Mouse (Mus musculus): Measurements from ENCODE around the gene Gli2. TPM values are rescaled to one million over a fixed set of nuclear protein-coding genes. Genes with fewer than 3 reads are reported as not detected.
A peak's percentile ranks its signal among the peaks of the same experiment; 100 is the strongest.

Gene Gli2
- polyA plus RNA-seq, 1 experiment from 2014 or later, result 6.5 TPM

- Histone ChIP-seq H3K27me3 (ENCODE audit: insufficient read depth, low read length) (no peaks in the 10 kb centered on the region), H3K36me3 (ENCODE audit: insufficient read depth, low read length) (no peaks in the 10 kb centered on the region), H3K9me3 (ENCODE audit: low read length) (no peaks in the 10 kb centered on the region), H3K27ac (ENCODE audit: low read length) (no peak overlapping the region), H3K4me3 (ENCODE audit: low read length) (no peak overlapping the region), H3K4me1 (ENCODE audit: insufficient read depth, low read length) (0 out of 2 replicates have a peak, but pooled peaks cover 6% of the 10 kb centered on the region), H3K4me2 (replicated peaks; ENCODE audit: low read depth, low read length) (no peak overlapping the region), H3K9ac (replicated peaks; ENCODE audit: low read length) (no peak overlapping the region)
- 71% methylated on average over 3 of the region's 3 CpGs for WGBS
- no peak for ATAC-seq (ENCODE audit: low FRiP score, low TSS enrichment)
Observed at GRCm38 (mm10) chr1:118911427-118911727, 142.0 kb downstream of the Gli2 start.

DNA sequence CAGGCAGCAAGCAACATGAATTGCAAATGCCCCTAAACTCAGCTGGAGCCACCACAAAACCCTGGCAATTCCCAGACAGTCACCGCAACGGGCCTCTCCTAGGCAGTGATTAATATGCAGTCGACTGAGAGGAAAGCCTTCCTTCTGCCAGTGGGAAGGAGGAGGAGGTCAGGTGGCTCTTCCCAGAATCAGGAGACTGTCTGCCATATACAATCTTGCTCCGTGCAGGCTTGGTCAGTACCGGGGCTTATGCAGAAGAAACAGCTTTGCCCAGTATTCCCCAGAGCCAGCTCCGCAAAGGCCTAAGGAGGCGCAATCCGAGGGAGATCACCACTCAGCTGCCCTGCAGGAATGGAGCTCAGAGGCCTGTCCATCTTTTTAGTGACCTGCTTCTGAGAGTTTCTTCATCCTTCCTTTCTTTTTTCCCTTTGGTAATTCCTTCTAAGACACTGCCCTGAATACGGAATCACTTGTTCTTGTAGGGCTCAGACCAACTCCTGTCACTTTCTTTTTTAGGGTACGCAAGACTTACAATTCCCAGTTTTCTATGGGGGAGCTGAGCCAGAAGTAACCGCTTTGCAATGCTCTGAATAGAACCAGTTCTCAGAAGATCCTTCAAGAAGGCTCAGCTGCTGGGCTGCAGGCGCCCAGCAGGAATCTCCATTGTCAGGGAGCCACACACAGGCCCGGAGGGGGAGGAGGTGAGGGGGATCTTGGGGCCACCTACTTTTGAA is 142.6 kb downstream of the Gli2 start:
- H3K27ac ChIP-seq (ENCODE audit: low read length), result no peak overlapping the region
- 0 out of 2 replicates have a peak, but pooled peaks cover 6% of the 10 kb centered on the region for H3K4me1 ChIP-seq (ENCODE audit: insufficient read depth, low read length)
- H3K27me3 ChIP-seq (ENCODE audit: insufficient read depth, low read length), result no peaks in the 10 kb centered on the region
- no peaks in the 10 kb centered on the region for H3K36me3 ChIP-seq (ENCODE audit: insufficient read depth, low read length)
- H3K4me2 ChIP-seq (replicated peaks; ENCODE audit: low read depth, low read length), result no peak overlapping the region
- H3K9ac ChIP-seq (replicated peaks; ENCODE audit: low read length), result no peak overlapping the region
- no peaks in the 10 kb centered on the region for H3K9me3 ChIP-seq (ENCODE audit: low read length)
- WGBS, result 52% methylated on average over 13 of the region's 13 CpGs
- no peak overlapping the region for H3K4me3 ChIP-seq (ENCODE audit: low read length)
- no peak for ATAC-seq (ENCODE audit: low FRiP score, low TSS enrichment)

DNA sequence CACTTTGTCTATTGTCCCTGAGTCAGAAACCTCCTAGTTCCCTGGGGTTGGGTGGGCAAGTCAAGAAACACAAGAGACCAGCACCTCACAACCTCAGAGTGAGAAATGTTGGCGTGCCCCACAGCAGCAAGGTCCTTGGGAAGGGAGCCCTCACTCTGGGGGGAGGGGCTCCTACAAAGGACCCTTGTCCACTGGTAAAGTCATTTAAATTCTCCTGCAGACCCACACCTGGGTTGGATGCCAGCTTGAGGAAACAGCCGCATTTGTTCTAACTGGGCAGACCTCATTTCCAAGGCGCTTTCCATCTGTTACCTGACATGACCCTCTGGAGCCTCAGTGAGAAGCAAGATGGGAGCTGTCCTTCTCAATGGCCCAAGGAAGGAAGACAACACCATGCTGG is 144.4 kb downstream of the Gli2 start:
- no peak for ATAC-seq (ENCODE audit: low FRiP score, low TSS enrichment)
- Histone ChIP-seq H3K36me3 (ENCODE audit: insufficient read depth, low read length) (no peaks in the 10 kb centered on the region), H3K27me3 (ENCODE audit: insufficient read depth, low read length) (no peaks in the 10 kb centered on the region), H3K4me1 (ENCODE audit: insufficient read depth, low read length) (peaks cover 11% of the 10 kb centered on the region; the same call in 1 of the 2 replicates), H3K27ac (ENCODE audit: low read length) (no peak overlapping the region), H3K4me2 (replicated peaks; ENCODE audit: low read depth, low read length) (no peak overlapping the region), H3K4me3 (ENCODE audit: low read length) (no peak overlapping the region), H3K9ac (replicated peaks; ENCODE audit: low read length) (no peak overlapping the region), H3K9me3 (ENCODE audit: low read length) (no peaks in the 10 kb centered on the region)
- 96% methylated on average over 3 of the region's 3 CpGs for WGBS

- ATAC-seq (ENCODE audit: low FRiP score, low TSS enrichment), result no peak
- Histone ChIP-seq H3K4me3 (ENCODE audit: low read length) (no peak overlapping the region), H3K4me1 (ENCODE audit: insufficient read depth, low read length) (peaks cover 8% of the 10 kb centered on the region), H3K27ac (ENCODE audit: low read length) (no peak overlapping the region), H3K27me3 (ENCODE audit: insufficient read depth, low read length) (no peaks in the 10 kb centered on the region), H3K36me3 (ENCODE audit: insufficient read depth, low read length) (no peaks in the 10 kb centered on the region), H3K9me3 (ENCODE audit: low read length) (no peaks in the 10 kb centered on the region), H3K4me2 (replicated peaks; ENCODE audit: low read depth, low read length) (no peak overlapping the region), H3K9ac (replicated peaks; ENCODE audit: low read length) (no peak overlapping the region)
- 47% methylated on average over 9 of the region's 9 CpGs for WGBS
Observed at GRCm38 (mm10) chr1:118907574-118907973, 145.8 kb downstream of the Gli2 start.

GRCm38 (mm10) chr1:118905319-118905718 is 148.1 kb downstream of the Gli2 start:
- Histone ChIP-seq H3K27me3 (ENCODE audit: insufficient read depth, low read length) (no peaks in the 10 kb centered on the region), H3K36me3 (ENCODE audit: insufficient read depth, low read length) (no peaks in the 10 kb centered on the region), H3K4me1 (ENCODE audit: insufficient read depth, low read length) (peaks cover 21% of the 10 kb centered on the region), H3K4me2 (replicated peaks; ENCODE audit: low read depth, low read length) (no peak overlapping the region), H3K27ac (ENCODE audit: low read length) (no peak overlapping the region), H3K9ac (replicated peaks; ENCODE audit: low read length) (no peak overlapping the region), H3K9me3 (ENCODE audit: low read length) (no peaks in the 10 kb centered on the region), H3K4me3 (ENCODE audit: low read length) (no peak overlapping the region)
- ATAC-seq (ENCODE audit: low FRiP score, low TSS enrichment), result no peak
- 77% methylated on average over 5 of the region's 5 CpGs for WGBS

DNA sequence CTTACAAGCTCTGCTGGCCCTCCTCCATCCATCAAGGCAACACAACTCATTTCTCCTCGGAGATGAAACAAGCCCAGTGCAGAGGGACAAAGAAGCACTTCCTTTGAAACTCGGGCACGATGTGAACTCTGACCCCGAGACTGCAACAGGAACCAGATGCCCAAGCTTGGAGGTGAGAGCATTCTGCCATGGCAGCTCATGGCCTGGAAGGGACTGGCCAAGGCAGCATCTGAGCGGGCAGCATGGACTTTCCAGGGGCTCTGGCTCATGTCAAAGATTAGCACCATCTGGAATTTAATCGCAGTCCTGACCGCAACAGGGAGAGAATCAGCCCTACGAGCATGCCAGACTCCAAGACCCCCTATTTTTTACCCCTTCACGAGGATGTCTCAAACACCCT is 148.5 kb downstream of the Gli2 start:
- Histone ChIP-seq H3K27ac (ENCODE audit: low read length) (no peak overlapping the region), H3K36me3 (ENCODE audit: insufficient read depth, low read length) (no peaks in the 10 kb centered on the region), H3K4me1 (ENCODE audit: insufficient read depth, low read length) (peaks cover 21% of the 10 kb centered on the region), H3K9ac (replicated peaks; ENCODE audit: low read length) (no peak overlapping the region), H3K9me3 (ENCODE audit: low read length) (no peaks in the 10 kb centered on the region), H3K27me3 (ENCODE audit: insufficient read depth, low read length) (no peaks in the 10 kb centered on the region), H3K4me3 (ENCODE audit: low read length) (no peak overlapping the region), H3K4me2 (replicated peaks; ENCODE audit: low read depth, low read length) (no peak overlapping the region)
- ATAC-seq (ENCODE audit: low FRiP score, low TSS enrichment), result no peak
- 43% methylated on average over 9 of the region's 9 CpGs for WGBS

- no peaks in the 10 kb centered on the region for H3K27me3 ChIP-seq (ENCODE audit: insufficient read depth, low read length)
- peaks cover 21% of the 10 kb centered on the region for H3K4me1 ChIP-seq (ENCODE audit: insufficient read depth, low read length)
- H3K4me2 ChIP-seq (replicated peaks; ENCODE audit: low read depth, low read length), result no peak overlapping the region
- H3K27ac ChIP-seq (ENCODE audit: low read length), result no peak overlapping the region
- no peak overlapping the region for H3K9ac ChIP-seq (replicated peaks; ENCODE audit: low read length)
- H3K9me3 ChIP-seq (ENCODE audit: low read length), result no peaks in the 10 kb centered on the region
- 65% methylated on average over 3 of the region's 3 CpGs for WGBS
- H3K36me3 ChIP-seq (ENCODE audit: insufficient read depth, low read length), result no peaks in the 10 kb centered on the region
- ATAC-seq (ENCODE audit: low FRiP score, low TSS enrichment), result no peak
- no peak overlapping the region for H3K4me3 ChIP-seq (ENCODE audit: low read length)
Observed at GRCm38 (mm10) chr1:118904431-118904830, 149.0 kb downstream of the Gli2 start.

GRCm38 (mm10) chr1:118903742-118904141 is 149.7 kb downstream of the Gli2 start:
- WGBS, result 95% methylated on average over 3 of the region's 3 CpGs
- Histone ChIP-seq H3K9ac (replicated peaks; ENCODE audit: low read length) (no peak overlapping the region), H3K4me1 (ENCODE audit: insufficient read depth, low read length) (peaks cover 21% of the 10 kb centered on the region), H3K9me3 (ENCODE audit: low read length) (no peaks in the 10 kb centered on the region), H3K27ac (ENCODE audit: low read length) (no peak overlapping the region), H3K36me3 (ENCODE audit: insufficient read depth, low read length) (no peaks in the 10 kb centered on the region), H3K4me2 (replicated peaks; ENCODE audit: low read depth, low read length) (no peak overlapping the region), H3K27me3 (ENCODE audit: insufficient read depth, low read length) (no peaks in the 10 kb centered on the region), H3K4me3 (ENCODE audit: low read length) (no peak overlapping the region)
- no peak for ATAC-seq (ENCODE audit: low FRiP score, low TSS enrichment)

GRCm38 (mm10) chr1:118901868-118902586 is 151.4 kb downstream of the Gli2 start:
- H3K4me3 ChIP-seq (ENCODE audit: low read length), result no peak overlapping the region
- H3K9ac ChIP-seq (replicated peaks; ENCODE audit: low read length), result no peak overlapping the region
- no peaks in the 10 kb centered on the region for H3K36me3 ChIP-seq (ENCODE audit: insufficient read depth, low read length)
- ATAC-seq (ENCODE audit: low FRiP score, low TSS enrichment), result peak; percentile 93
- WGBS, result 18% methylated on average over 8 of the region's 8 CpGs
- 0 out of 2 replicates have a peak overlapping the region, but pooled peaks have one; percentile 1 for H3K27ac ChIP-seq (ENCODE audit: low read length)
- H3K4me2 ChIP-seq (replicated peaks; ENCODE audit: low read depth, low read length), result no peak overlapping the region
- no peaks in the 10 kb centered on the region for H3K9me3 ChIP-seq (ENCODE audit: low read length)
- H3K27me3 ChIP-seq (ENCODE audit: insufficient read depth, low read length), result no peaks in the 10 kb centered on the region
- peaks cover 21% of the 10 kb centered on the region for H3K4me1 ChIP-seq (ENCODE audit: insufficient read depth, low read length)

DNA sequence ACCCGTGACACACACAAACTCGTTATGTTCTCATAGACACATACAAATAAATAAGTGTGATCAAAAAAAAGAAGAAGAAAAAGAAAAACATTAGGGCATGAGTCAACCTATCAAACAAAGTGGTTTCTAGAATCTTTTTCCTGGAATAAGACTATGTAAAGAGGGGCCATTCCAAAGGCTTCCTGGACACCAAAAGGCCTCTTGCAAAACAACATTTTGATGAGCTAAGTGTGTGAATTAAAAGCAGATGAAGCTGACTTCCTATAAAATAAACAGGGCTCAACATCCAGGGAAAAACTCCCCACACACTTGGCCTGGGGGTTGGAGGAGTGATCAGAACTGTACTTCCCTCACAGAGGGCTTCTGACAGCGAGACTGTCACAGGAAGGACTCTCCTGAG is 155.1 kb downstream of the Gli2 start:
- Histone ChIP-seq H3K4me1 (ENCODE audit: insufficient read depth, low read length) (peaks cover 17% of the 10 kb centered on the region), H3K27me3 (ENCODE audit: insufficient read depth, low read length) (no peaks in the 10 kb centered on the region), H3K36me3 (ENCODE audit: insufficient read depth, low read length) (no peaks in the 10 kb centered on the region), H3K4me3 (ENCODE audit: low read length) (no peak overlapping the region), H3K9ac (replicated peaks; ENCODE audit: low read length) (no peak overlapping the region), H3K4me2 (replicated peaks; ENCODE audit: low read depth, low read length) (no peak overlapping the region), H3K27ac (ENCODE audit: low read length) (no peak overlapping the region), H3K9me3 (ENCODE audit: low read length) (no peaks in the 10 kb centered on the region)
- ATAC-seq (ENCODE audit: low FRiP score, low TSS enrichment), result no peak
- WGBS, result 75% methylated on average over 3 of the region's 3 CpGs

Data from kidney, embryonic 16.5 days (tissue).